In the genomic region with DNA sequence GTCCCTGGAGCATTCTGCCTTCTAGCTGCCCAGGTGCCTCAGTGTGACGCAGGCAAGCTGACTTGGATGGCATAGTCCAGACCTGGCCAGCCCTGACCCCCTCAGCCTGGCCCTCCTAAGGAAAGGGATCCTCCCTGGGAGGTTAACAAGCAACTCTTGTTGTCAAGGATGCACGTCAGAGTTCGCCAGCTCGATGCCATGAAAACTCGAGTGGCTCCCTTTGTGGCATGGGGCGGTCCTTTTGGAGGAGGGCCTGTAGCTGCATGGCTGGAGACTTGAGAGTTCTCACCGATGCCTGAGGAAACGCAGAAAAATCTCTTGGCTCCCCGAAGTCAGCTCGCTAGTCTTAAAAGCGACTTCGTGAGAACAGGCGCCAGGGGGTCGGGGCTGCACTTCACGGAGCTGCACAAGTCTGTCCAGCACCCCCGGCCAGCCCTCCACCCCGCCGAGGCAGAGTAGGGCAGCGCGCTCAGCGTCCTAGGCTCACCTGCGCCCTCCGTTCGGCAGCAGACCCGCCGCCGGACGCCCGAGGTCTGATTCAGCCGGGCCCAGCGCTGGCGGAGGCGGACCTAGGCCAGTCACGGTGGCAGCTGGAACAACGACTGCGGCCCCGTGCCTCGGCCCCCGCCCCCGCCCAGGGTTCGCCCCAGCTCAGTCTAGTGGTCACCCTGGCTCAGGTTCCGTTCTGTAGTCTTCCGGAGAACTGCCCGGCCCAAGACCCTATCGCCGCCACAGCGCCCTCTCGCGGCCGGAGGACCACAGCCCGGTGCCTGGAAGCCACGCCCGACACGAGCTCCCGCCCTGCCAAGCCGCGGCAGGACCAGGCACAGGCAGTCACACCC, we compare ENCODE assay signal across 8 mouse cellular contexts. TPM values are rescaled to one million over a fixed set of nuclear protein-coding genes. Genes with fewer than 3 reads are reported as not detected.
A peak's percentile ranks its signal among the peaks of the same experiment; 100 is the strongest.
DNase-seq lines count a peak whose midpoint lies in the region; ATAC-seq lines count a peak whose summit lies in the region.

A gene (minus strand): TSS at position 689 of the 842 bp plus-strand sequence.

- 1% methylated on average over 45 of the region's 57 CpGs for WGBS in hindbrain, embryonic 16.5 days
- under 1% methylated on average over 57 of the region's 57 CpGs for WGBS in macrophage (ENCODE audit: missing documents)

- peaks cover 44% of the 10 kb centered on the region for H3K4me1 ChIP-seq in hindbrain, embryonic 16.5 days (ENCODE audit: control insufficient read depth, insufficient read depth, low read depth, low read length)

- peak; percentile 95 for ATAC-seq in hindbrain, embryonic 16.5 days

- H3K9ac ChIP-seq in hindbrain, embryonic 16.5 days (ENCODE audit: low read depth, low read length): peak within 1 kb of the TSS; percentile 97

- H3K4me3 ChIP-seq in hindbrain, embryonic 16.5 days (ENCODE audit: low read length): peak within 1 kb of the TSS; percentile 92
- peak within 1 kb of the TSS; percentile 61 for H3K4me3 ChIP-seq in macrophage (ENCODE audit: inconsistent target)

- peak within 1 kb of the TSS; percentile 84 for H3K27ac ChIP-seq in hindbrain, embryonic 16.5 days (ENCODE audit: low read depth, low read length)
- 0 out of 2 replicates have a peak within 1 kb of the TSS, but pooled peaks have one; percentile 17 for H3K27ac ChIP-seq in macrophage

- peak within 1 kb of the TSS; percentile 98 for H3K4me2 ChIP-seq in hindbrain, embryonic 16.5 days (ENCODE audit: low read length)

- no peaks in the 10 kb centered on the region for H3K9me3 ChIP-seq in hindbrain, embryonic 16.5 days (ENCODE audit: control insufficient read depth, low read length)

- H3K36me3 ChIP-seq in hindbrain, embryonic 16.5 days (ENCODE audit: control insufficient read depth, insufficient read depth, low read length): peaks cover 21% of the 10 kb centered on the region
- H3K36me3 ChIP-seq in macrophage (ENCODE audit: inconsistent target): peaks cover 34% of the 10 kb centered on the region; the same call in 1 of the 2 replicates

- no peaks in the 10 kb centered on the region for H3K27me3 ChIP-seq in hindbrain, embryonic 16.5 days (replicated peaks; ENCODE audit: control insufficient read depth, insufficient read depth, low read length)

- DNase-seq in T-cell, adult 2 months (ENCODE audit: low spot score): peak; percentile 91
- peak; percentile 99 to 100 for DNase-seq in cerebellum, postnatal 36 days
- peak; percentile 98 for DNase-seq in gastrocnemius, adult 18-20 months (ENCODE audit: low spot score)
- peak; percentile 98 to 99 for DNase-seq in left cerebral cortex, adult 18-20 months (ENCODE audit: low spot score in 2 of 2)
- peak; percentile 96 for DNase-seq in right cerebral cortex, adult 18-20 months
- DNase-seq in urinary bladder, postnatal 10 days (ENCODE audit: low spot score): peak; percentile 95

- H3K79me2 ChIP-seq in macrophage (ENCODE audit: inconsistent target): peaks cover 42% of the 10 kb centered on the region; the same call in 1 of the 2 replicates

RNA-seq across cellular contexts. Expression of the gene that starts here (rescaled TPM):
- total RNA-seq in gastrocnemius, adult 18-20 months (2021): 1 to 10 TPM; 8.6 to 9.2 TPM
- polyA plus RNA-seq in hindbrain, embryonic 16.5 days (2015; fragmentation: Nextera tagmentation; extraction: Ambion mirVana): 24.9 and 25.6 TPM in 2 replicates
- 10 to 100 TPM; 21.5 to 22.8 TPM for total RNA-seq in left cerebral cortex, adult 18-20 months (2021)
- 10 to 100 TPM; 13.5 to 87.3 (median 47.3) TPM for total RNA-seq in macrophage (2018; cell fraction: chromatin; rRNA removed)
- total RNA-seq in macrophage (2018; cell fraction: cytosol; rRNA removed): 10 to 100 TPM in 10 of 26 experiments, 1 to 10 TPM in 16; 4.2 to 12.6 (median 9.4) TPM
- total RNA-seq in macrophage (2018; cell fraction: nucleus; rRNA removed): 10 to 100 TPM in 25 of 26 experiments, 1 to 10 TPM in 1; 8.8 to 57.6 (median 25.2) TPM
- 7.1 to 9.4 TPM (median 9.3 TPM) in 3 replicates for polyA plus RNA-seq in macrophage (2018)

Comparison
In these comparisons a context has a peak if more than half of its experiments do, and no peak if none do; other contexts are left out.
1. Peak in every context shown above with its lines: DNase-seq, ATAC-seq, H3K4me3 ChIP-seq and H3K27ac ChIP-seq.